Mouse (Mus musculus): ENCODE data around the gene Abcb6. TPM values are rescaled to one million over a fixed set of nuclear protein-coding genes. Genes with fewer than 3 reads are reported as not detected.

Abcb6 gene
- total and polyA plus RNA-seq, 3 experiments, result 15.5 to 29.0 (median 19.2) TPM

DNA sequence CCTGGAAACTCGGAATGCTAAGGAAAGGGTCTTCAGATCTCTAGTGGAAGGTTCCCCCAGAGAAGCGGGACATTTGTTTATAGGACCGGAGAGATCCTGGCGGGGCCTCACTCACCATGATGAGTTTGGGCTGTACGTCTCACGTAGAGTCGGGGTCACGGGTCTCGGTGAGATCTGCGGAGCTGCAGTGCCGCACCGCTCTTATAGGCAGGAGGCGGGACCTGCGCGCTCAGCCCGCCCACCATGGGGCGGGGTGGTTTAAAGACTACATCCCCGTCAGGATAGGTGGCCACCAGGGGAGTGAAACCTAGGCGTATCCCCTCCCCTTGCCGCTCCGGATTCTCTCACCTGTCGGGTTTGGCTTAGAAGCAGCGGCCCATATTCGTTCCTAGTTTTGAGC is 38.9 kb upstream of the Abcb6 start (continued):
- TF ChIP-seq JUN (IDR thresholded peaks at IDR 0.05; ENCODE audit: insufficient read depth, low read depth, low read length), result no peak

- peak overlapping the region; percentile 81 for H3K27ac ChIP-seq (ENCODE audit: insufficient read depth, low read depth)
- H3K27me3 ChIP-seq (replicated peaks), result no peaks in the 10 kb centered on the region
- TF ChIP-seq USF2 (conservative IDR thresholded peaks at IDR 0.05; ENCODE audit: low read depth, low read length), result no peak
- TF ChIP-seq CHD2 (IDR thresholded peaks at IDR 0.05; ENCODE audit: low read length), result peak; percentile 79
- TF ChIP-seq ZNF384 (IDR thresholded peaks at IDR 0.05; ENCODE audit: low read depth, low read length), result no peak
- TF ChIP-seq ELF1 (IDR thresholded peaks at IDR 0.05; ENCODE audit: low read depth, low read length), result peak; percentile 72
- TF ChIP-seq RCOR1 (conservative IDR thresholded peaks at IDR 0.05; ENCODE audit: low read depth, low read length), result peak; percentile 23; the same call in 1 of the 2 replicates
- peak; percentile 6; the same call in 1 of the 2 replicates for TF ChIP-seq MAX (IDR thresholded peaks at IDR 0.05; ENCODE audit: low read length)
- TF ChIP-seq EP300 (IDR thresholded peaks at IDR 0.05; ENCODE audit: low read length), result peak; percentile 54
- TF ChIP-seq CTCF (conservative IDR thresholded peaks at IDR 0.05 in 1 of 2, IDR thresholded peaks at IDR 0.05 in 1 of 2; ENCODE audit: low read depth in 2 of 2, low read length in 2 of 2), result no peak
- no peak for TF ChIP-seq RAD21 (IDR thresholded peaks at IDR 0.05; ENCODE audit: low read depth, low read length)
- TF ChIP-seq MAZ (IDR thresholded peaks at IDR 0.05; ENCODE audit: low read depth, low read length), result peak; percentile 51; the same call in 1 of the 2 replicates
- no peak for TF ChIP-seq E2F4 (IDR thresholded peaks at IDR 0.05; ENCODE audit: insufficient replicate concordance, low read depth, low read length)
- TF ChIP-seq HCFC1 (IDR thresholded peaks at IDR 0.05; ENCODE audit: low read depth, low read length), result no peak
- peak; percentile 88 for TF ChIP-seq SIN3A (IDR thresholded peaks at IDR 0.05; ENCODE audit: low read length)
- TF ChIP-seq MYC (IDR thresholded peaks at IDR 0.05; ENCODE audit: low read depth, low read length), result 0 out of 2 replicates have a peak, but pooled peaks have one; percentile 50
- no peak for TF ChIP-seq NELFE (IDR thresholded peaks at IDR 0.05; ENCODE audit: low read depth, low read length)
- TF ChIP-seq IRF4 (IDR thresholded peaks at IDR 0.05; ENCODE audit: low read depth, low read length), result peak; percentile 79
- TF ChIP-seq ZC3H11A (IDR thresholded peaks at IDR 0.05; ENCODE audit: low read depth, low read length), result no peak
- TF ChIP-seq PAX5 (IDR thresholded peaks at IDR 0.05; ENCODE audit: low read length), result no peak
- TF ChIP-seq TBP (conservative IDR thresholded peaks at IDR 0.05; ENCODE audit: low read depth, low read length), result 0 out of 2 replicates have a peak, but pooled peaks have one; percentile 32
- peak; percentile 40; the same call in 1 of the 2 replicates for TF ChIP-seq UBTF (IDR thresholded peaks at IDR 0.05; ENCODE audit: low read depth, low read length)
- no peak for TF ChIP-seq JUN (IDR thresholded peaks at IDR 0.05; ENCODE audit: insufficient read depth, low read depth, low read length)
- peak; percentile 68 for TF ChIP-seq POLR2A (IDR thresholded peaks at IDR 0.05; ENCODE audit: low read depth, low read length)
- TF ChIP-seq BHLHE40 (IDR thresholded peaks at IDR 0.05; ENCODE audit: low read depth, low read length), result peak; percentile 49; the same call in 1 of the 2 replicates
- no peak for TF ChIP-seq CHD1 (IDR thresholded peaks at IDR 0.05; ENCODE audit: low read depth, low read length)
- peak; percentile 61; the same call in 1 of the 2 replicates for TF ChIP-seq MXI1 (IDR thresholded peaks at IDR 0.05; ENCODE audit: low read depth, low read length)
- peak; percentile 42; the same call in 1 of the 2 replicates for TF ChIP-seq MEF2A (IDR thresholded peaks at IDR 0.05; ENCODE audit: borderline replicate concordance, low read depth, low read length)
- TF ChIP-seq ETS1 (conservative IDR thresholded peaks at IDR 0.05; ENCODE audit: low read depth, low read length), result peak; percentile 43; the same call in 1 of the 2 replicates
- no peak for TF ChIP-seq USF1 (IDR thresholded peaks at IDR 0.05; ENCODE audit: low read depth, low read length)
- TF ChIP-seq TCF12 (IDR thresholded peaks at IDR 0.05; ENCODE audit: low read depth, low read length), result peak; percentile 17; the same call in 1 of the 2 replicates
- no peak for TF ChIP-seq JUND (conservative IDR thresholded peaks at IDR 0.05; ENCODE audit: low read depth, low read length)
- H3K4me1 ChIP-seq (ENCODE audit: control insufficient read depth in 1 of 2, insufficient read depth in 2 of 2), result peaks cover 26 to 65% of the 10 kb centered on the region in 2 experiments
- peaks cover 35% of the 10 kb centered on the region for H3K79me2 ChIP-seq (replicated peaks; ENCODE audit: control insufficient read depth, extremely low read depth, insufficient read depth, poor library complexity, severe bottlenecking)
- dilution Hi-C loops (cut with MboI; ENCODE audit: extremely low pct_ligation_motif_present, extremely low pct_unique_long_range_greater_than_20kb, low sequenced_read_pairs), result no loop called here
- peaks cover 2% of the 10 kb centered on the region for H3K9me3 ChIP-seq (replicated peaks; ENCODE audit: low read length)
- DNase-seq (ENCODE audit: extremely low read depth), result peak; percentile 67
- peak overlapping the region; percentile 86 for H3K4me2 ChIP-seq (ENCODE audit: insufficient read depth, low read depth, poor library complexity, severe bottlenecking)
- H3K36me3 ChIP-seq (replicated peaks in 1 of 2; ENCODE audit: control insufficient read depth in 1 of 2, insufficient read depth in 1 of 2, low read length in 1 of 2), result peaks cover 31 to 42% of the 10 kb centered on the region in 2 experiments
- peak overlapping the region; percentile 88 for H3K9ac ChIP-seq (ENCODE audit: insufficient read depth, low read depth)
- in situ Hi-C loops (cut with MboI; ENCODE audit: low pct_ligation_motif_present, low pct_unique_long_range_greater_than_20kb, low sequenced_read_pairs), result no loop called here
- H3K4me3 ChIP-seq (replicated peaks in 1 of 3; ENCODE audit: low read depth in 2 of 3, low read length in 2 of 3, poor library complexity in 1 of 3), result peak overlapping the region; percentile 74 to 94 (median 88)
Measured at GRCm38 (mm10) chr1:75218227-75219001, 38.2 kb upstream of the Abcb6 start.
